Mouse (Mus musculus) layer of hippocampus, postnatal 25 days (tissue): Measurements from ENCODE around the gene Mrps31. TPM values are rescaled to one million over a fixed set of nuclear protein-coding genes. Genes with fewer than 3 reads are reported as not detected.

Experiments used
- DNase-seq, 2 experiments: peaks; one replicate each; pipeline ENCODE4 v3.0.0; 2022; ENCODE audit warnings: mixed read lengths in 2 of 2, low spot score in 1 of 2; ENCODE audit errors: extremely low spot score in 1 of 2
- total RNA-seq, 2 experiments: library from RNA; stranded (reverse); gene quantifications; 2 replicates each; pipeline ENCODE4 v1.2.3; 2021

The Mrps31 gene
- 10 to 100 TPM; 21.0 to 25.4 TPM for total RNA-seq

- DNase-seq = peak; percentile 68 to 76
Measured at GRCm38 (mm10) chr8:22411282-22411702, at the start of gene Mrps31. Gene Mrps31 (plus strand): TSS chr8:22411361.

- DNase-seq = no peak
Measured at GRCm38 (mm10) chr8:22376311-22376710, 34.9 kb upstream of the Mrps31 start.

GRCm38 (mm10) chr8:22376903-22377302 is 34.3 kb upstream of the Mrps31 start:
- DNase-seq = peak in 1 of 2 experiments; percentile 37

GRCm38 (mm10) chr8:22380934-22381333 is 30.2 kb upstream of the Mrps31 start:
- DNase-seq = no peak

GRCm38 (mm10) chr8:22382824-22383595 is 28.2 kb upstream of the Mrps31 start:
- DNase-seq = no peak

GRCm38 (mm10) chr8:22385158-22385557 is 26.0 kb upstream of the Mrps31 start:
- no peak for DNase-seq

GRCm38 (mm10) chr8:22389874-22390273 is 21.3 kb upstream of the Mrps31 start:
- no peak for DNase-seq

- no peak for DNase-seq
Measured at GRCm38 (mm10) chr8:22390766-22391463, 20.2 kb upstream of the Mrps31 start.

- DNase-seq = no peak
Measured at GRCm38 (mm10) chr8:22394471-22394870, 16.7 kb upstream of the Mrps31 start.

GRCm38 (mm10) chr8:22395256-22395655 is 15.9 kb upstream of the Mrps31 start:
- DNase-seq = no peak

GRCm38 (mm10) chr8:22397811-22398141 is 13.4 kb upstream of the Mrps31 start:
- DNase-seq = no peak

- DNase-seq = peak; percentile 71 to 92
Measured at GRCm38 (mm10) chr8:22398142-22398951, 12.8 kb upstream of the Mrps31 start, which contains the start of gene Slc25a15. Gene Slc25a15 (minus strand): TSS chr8:22398597.

GRCm38 (mm10) chr8:22399285-22399880 is 11.8 kb upstream of the Mrps31 start:
- DNase-seq = no peak

- DNase-seq = no peak
Measured at GRCm38 (mm10) chr8:22400593-22400992, 10.6 kb upstream of the Mrps31 start.

GRCm38 (mm10) chr8:22403235-22403634 is 7.9 kb upstream of the Mrps31 start:
- no peak for DNase-seq

GRCm38 (mm10) chr8:22405733-22406132 is 5.4 kb upstream of the Mrps31 start:
- DNase-seq = no peak

GRCm38 (mm10) chr8:22410688-22411281 is 376 bp upstream of the Mrps31 start:
- no peak for DNase-seq

- DNase-seq = no peak
Measured at GRCm38 (mm10) chr8:22411971-22412370, 810 bp downstream of the Mrps31 start.
